Mouse (Mus musculus): ENCODE data around the gene Kif3b.

The Kif3b gene

DNA sequence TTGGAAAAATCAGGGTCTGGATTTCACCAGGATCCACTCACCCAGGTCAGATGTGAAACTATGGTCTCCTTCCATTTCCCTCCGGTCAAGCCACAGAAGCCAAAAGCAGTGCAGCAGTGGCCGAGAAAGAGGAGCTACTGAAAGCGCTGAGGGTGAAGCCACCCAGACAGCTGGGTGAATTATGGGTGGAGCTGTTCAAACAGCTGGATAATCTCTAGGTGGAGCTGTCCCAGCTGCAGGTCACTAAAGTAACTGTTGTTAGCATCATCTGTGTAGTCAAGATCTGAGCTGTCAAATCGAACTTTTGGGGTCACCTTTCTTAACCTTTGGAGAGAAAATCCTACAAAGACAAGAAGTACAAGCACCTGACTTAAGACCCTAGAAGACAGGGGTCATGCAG lies 7.2 kb downstream of the Kif3b start:
- DNase-seq (ENCODE audit: low spot score in 2 of 2): peak in 1 of 2 experiments; percentile 14

DNA sequence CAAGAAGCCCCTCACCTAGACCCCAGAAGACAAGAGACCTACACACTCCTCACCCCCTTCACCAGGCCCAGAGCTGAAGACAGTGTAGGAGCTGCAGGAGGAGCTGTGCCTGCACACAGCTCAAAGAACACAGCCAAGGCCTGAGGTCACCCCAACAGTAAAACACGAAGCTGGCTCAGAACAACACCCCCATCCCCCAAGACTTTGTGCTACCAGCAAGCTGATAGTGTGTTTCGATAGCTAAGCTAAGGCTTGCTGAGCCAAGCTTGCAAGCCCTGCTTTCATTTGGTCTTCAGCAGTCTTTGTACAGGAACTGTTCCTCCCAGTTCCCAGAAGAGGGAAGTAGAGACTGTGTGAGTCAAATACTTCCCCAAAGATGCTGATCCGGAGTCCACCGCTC lies 7.7 kb downstream of the Kif3b start:
- peak; percentile 29 to 42 for DNase-seq (ENCODE audit: low spot score in 2 of 2)

DNA sequence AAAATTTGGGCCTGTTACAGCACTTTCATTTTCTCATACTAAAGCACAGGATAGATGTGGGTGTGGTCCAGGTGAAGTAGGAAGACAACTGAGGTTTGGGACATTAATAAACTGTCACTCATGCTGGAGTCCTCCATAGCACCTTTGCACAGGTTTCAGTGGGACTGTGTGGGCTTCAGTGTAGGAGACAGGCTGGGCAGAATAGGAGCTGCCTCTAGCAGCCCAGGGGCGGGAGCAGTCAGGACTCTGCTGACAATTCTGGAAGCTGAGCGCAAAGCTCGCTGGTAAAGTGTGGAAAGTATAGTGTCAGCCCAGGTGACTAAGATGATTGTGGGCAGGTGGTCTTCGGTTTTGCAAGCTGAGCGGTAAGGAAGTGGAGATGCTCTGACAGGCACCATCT lies 9.9 kb downstream of the Kif3b start:
- DNase-seq (ENCODE audit: low spot score in 2 of 2): no peak

DNA sequence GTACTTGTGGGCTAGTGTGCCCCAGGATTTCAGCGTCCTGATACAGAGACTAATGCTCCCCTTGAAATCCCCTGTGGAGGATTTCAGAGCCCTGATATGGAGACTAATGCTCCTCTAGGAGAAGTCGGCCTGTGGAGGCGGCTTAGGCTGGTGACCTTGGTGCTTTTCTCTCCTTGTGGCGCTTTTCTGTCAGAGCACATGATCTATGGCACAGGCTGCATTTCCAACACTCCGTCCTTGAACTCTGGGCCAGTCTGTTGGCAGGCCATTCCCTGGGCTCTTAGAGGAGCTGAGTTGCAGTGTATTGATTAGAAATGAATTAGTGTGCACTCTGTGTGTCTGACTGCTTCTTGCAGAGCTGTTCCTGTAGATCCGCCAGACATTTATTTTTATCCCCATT lies 14.0 kb downstream of the Kif3b start:
- DNase-seq (ENCODE audit: low spot score in 2 of 2): peak in 1 of 2 experiments; percentile 26

DNA sequence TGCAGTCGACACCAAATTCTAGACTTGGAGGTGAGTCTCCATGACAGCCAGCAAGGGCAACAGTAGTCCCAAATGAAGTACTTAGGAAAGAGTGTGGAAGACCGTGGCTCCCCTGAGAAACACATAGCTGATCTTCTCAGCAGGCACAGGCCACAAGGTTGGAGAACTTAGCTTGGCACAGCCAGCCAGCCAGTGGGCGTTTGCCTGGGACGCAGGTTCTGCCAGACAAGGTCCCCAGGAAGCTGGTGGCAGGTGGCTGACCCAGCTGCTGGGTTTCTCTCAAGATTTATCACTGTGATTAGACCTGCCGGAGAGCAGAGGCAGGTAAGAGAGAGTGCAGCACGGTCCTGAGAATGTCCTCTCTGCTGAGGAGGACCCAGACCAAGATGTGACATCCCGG lies 17.4 kb downstream of the Kif3b start:
- no peak for DNase-seq (ENCODE audit: low spot score in 2 of 2)

DNA sequence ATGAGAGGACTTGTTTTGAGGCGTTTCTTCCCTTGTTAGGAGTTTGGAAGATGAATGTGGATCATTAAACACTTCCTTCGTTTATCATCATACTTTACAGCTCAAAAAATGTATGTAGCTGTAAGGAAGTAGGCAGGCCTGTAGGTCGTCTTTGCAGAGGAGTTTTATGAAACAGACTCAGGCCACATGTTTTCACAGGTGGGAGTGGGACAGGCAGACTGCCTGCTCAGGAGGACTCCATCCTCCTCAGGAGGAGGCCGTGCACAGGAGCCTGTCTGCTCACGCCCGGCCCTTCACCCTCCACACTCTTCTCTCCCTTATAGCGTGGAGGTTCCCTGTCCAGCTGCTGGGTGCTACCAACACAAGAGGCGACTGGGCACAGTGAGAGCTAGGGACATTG lies 17.9 kb downstream of the Kif3b start:
- no peak for DNase-seq (ENCODE audit: low spot score in 2 of 2)

DNA sequence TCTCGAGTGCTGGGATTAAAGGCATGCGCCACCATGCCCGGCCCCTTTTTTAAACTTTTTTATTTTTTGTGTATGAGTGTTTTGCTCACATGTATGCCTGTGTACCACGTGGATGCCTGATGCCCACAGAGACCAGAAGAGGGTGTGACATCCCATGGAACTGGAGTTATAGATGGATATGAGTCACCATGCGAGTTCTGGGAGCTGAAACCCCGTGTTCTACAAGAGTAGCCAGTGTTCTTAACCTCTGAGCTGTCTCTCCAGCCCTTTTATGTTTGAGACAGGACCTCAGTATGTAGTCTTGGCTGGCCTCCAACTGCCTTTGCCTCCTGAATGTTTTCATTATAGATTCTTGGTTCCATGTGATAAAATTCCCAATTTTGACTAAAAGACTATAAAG lies 19.0 kb downstream of the Kif3b start:
- no peak for DNase-seq (ENCODE audit: low spot score in 2 of 2)

DNA sequence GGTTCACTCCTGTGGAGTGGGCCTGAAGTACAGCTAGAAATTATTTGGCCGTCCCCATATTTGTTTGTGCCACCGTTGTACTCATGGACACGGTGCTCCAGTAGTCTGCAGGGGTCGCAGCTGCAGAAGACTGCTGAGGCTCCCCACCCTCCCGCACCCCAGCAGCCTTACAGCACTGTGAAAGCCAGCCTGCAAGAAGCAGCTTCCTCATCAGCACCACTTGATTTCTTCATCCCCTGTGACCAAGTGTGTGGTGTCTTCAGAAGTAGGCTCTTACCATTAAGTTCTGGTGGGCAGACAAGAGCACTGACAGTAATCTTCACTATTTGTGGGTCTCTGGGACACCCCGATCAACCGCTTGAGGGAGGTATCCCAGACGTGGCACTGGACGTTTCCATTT lies 21.7 kb downstream of the Kif3b start:
- DNase-seq (ENCODE audit: low spot score in 2 of 2): no peak

DNA sequence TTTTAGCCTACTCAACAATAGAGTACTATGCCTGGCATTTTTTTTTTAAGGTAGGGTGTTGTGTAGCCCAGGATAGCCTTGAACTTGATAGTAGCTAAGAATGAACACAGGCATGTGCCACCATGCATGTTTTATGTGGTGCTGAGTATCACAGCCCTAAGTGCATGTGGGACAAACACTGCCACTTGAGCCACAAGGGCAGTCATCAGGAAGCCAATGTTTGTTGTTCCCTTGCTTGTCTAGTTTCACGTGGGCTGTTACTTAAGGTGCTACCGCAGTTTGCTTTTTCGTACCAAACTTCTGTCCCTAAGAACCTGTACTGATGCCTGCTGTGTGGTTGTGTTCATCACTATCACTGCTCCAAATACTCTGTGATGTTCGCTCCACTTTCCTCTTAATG lies 27.2 kb downstream of the Kif3b start:
- no peak for DNase-seq (ENCODE audit: low spot score in 2 of 2)

DNA sequence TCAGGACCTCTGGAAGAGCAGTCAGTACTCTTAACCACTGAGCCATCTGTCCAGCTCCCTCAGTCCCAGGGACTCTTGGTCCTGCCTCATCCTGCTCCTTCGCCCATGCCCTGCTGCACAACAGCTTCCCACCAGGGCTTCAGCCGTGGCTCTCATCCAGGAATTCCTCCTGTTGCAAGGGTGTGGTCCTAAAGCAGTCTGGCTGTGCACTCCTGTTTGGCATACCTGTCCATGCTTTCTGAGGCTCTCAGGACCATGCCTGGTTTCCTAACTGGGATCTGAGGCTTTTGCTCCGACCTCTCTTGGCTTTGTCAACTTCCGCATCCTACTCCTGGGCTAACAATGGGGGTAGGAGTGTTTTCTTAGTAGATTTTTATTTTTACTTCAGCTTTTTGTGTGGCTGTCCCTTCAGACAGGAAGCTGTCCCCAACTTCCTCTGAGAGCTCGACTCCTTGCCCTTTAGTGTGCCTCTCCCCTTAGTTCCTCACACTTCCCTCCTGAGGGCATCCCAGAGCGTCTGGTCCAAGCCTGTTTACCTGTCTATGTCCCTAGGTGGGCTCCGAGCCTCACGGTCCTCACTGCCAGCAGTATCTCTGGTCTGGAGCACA lies 27.9 kb downstream of the Kif3b start:
- DNase-seq (ENCODE audit: low spot score in 2 of 2): peak; percentile 6 to 44

DNA sequence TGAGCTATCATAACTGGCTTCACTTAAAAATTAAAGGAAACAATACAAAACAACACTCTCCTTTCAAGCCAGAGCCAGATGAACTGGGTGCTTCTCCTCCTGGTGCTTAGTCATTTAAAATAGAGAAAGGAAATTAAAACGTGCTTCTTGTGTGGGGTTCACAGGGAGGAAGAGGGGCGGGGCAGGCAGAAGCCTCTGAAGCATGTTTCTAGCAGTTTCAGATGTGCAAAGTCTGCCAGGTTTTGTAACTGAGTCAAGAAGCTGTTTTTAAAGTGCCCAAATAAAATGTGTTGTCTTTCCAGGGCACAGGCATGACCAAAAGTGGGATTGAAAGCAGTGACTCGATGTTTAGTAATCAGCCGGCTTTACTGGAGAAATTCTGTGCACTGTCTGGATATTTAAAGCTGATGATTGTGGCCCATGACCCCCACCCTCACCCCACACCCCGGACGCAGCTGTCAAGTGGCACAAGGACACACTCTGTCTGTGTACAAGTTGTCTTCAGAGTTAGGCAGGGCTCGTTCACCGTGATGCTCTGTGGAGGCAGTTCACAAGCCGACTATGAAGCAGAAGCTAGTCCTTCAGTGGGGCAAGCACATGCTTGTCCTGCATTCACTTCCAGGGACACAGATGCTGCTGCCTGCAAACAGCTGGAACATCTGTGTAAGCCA lies 34.6 kb downstream of the Kif3b start:
- DNase-seq (ENCODE audit: low spot score in 2 of 2): no peak

DNA sequence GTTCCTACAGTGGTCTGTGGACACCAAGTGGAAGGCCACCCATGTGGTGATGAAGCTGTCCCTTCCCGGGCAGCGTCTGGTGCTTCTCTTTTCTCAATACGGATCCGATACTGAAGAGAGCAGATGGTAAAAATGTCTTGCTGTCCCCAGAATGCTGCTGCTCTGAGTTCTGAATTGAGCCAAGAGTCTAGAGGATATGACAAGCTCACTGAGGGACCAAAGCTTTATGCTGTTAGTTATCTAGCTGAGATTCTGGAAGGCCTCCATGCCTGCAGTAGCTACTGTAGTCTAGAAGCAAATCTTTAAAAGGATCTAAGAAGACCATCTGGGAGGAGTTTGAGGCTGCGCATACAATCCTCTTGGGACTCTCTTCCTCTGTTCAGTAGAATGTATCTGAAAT lies 41.1 kb downstream of the Kif3b start:
- no peak for DNase-seq (ENCODE audit: low spot score in 2 of 2)

DNA sequence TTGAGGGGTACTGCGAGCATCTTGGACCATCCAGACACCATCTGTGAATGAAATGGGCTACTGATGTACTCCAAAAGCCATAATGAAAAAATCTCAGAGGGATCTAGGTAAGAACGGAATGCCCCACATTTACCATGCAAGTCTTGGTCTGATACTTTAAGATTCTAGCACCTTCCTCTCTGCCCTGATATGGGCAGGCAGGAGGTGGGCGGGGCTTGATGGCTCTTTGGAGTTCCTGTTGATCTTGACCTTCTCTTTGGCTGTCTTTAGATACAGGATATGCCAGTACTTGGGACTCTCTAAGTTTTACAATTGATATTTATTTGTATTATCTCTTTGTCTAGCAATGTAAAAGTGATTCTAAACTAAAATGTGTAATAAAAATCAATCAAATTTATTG lies 41.8 kb downstream of the Kif3b start:
- DNase-seq (ENCODE audit: low spot score in 2 of 2): no peak

DNA sequence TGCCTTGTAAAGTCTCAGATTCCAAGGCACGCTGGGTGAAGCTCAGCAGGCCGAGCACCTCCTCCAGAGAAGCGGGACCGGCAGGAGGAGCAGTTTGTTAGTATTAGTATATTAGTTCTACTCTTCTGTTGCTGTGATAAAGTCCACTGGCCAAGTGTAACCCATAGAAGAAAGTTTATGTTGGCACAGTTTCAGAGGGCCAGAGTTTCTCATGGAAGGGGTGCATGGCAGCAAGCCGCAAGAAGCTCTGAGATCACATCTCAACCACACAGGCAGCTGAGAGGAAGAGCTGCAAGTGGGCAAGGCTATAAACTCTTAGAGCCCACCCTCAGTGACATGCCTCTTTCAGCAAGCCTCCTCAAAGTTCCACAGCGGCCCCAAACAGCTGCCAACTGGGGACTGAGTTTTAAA lies 42.6 kb downstream of the Kif3b start:
- DNase-seq (ENCODE audit: low spot score in 2 of 2): peak in 1 of 2 experiments; percentile 9

DNA sequence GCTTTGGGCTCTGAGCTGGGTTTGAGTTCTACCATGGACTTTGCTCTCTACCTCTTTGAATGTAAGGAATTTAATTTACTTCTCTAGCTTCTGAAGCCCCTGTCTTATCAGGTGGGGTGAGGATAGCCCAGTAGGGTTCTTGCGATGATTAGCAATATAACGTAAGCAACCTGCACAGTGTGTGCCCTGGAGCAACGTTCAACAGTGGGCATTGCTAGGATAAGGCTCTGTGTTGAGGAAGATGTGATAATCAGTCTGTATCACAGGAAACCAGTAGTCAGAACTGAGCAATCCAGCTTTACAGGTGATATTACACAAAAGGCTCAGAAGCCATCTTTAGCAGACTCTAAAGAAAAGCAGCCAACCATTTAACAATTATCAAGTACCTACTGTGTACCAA lies 43.1 kb downstream of the Kif3b start:
- DNase-seq (ENCODE audit: low spot score in 2 of 2): no peak

DNA sequence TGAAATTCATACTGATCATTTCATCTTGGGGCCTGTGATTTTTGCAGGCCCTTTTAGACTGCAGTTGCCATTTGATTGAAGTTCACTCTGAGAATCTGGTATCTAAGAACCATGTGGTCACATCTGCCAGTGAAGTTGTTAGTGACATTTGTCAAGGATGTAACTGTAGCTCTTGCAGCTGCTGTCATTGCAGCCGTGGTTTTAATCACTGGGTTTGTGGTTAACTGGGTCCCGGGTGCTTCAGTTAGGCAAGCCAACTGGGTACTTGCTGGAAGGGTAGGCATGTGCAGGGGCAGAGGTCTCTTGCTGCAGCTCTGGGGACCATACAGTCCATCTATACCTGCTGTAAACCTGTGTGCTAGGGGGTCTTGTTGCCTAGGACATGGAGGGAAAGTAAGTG lies 44.9 kb downstream of the Kif3b start:
- no peak for DNase-seq (ENCODE audit: low spot score in 2 of 2)

DNA sequence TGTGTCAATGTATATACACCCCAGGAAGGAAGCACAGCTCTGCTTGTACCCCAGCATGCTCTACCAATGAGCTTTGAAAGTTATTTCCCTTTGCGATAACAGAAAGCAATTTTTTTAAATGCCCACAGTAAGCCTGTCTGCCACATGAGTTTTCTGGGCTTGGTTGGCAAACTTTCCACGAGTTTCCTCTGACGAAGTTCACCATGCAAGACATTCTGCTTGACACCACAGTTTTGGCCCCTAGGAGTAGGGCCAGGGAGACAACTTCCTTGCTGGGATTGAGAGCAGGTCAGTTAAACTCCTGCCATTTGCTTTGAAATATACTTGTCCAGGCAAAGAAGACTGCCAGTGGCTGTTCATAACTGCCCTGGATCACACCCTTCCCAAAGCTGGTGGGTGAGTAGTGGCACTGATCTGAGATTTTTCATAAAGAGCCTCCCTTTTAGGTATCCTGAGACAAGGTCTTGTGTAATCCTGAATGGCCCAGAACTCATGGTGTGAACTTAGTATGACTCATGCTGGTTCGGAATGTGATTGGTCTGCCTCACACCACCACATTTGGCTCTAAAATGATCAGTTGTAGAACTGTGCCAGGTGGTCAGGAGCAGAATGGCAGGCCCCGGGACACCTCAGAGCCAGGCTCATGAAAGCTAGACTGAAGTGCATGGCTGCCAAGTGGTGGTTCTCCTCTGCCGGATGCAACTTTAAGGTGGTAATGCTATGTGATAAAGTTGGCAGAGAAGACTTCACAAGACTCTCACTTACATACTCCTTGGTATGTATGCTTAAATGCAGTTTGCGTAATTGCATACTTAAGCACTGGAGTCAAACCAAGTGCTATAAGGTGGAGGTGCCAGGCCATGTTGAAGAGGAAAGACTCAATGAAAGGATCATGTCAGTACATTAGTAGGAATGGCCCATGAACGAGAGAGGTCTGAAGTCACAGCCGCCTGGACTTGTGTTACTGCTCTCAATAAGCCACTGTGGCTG lies 47.4 kb downstream of the Kif3b start:
- no peak for DNase-seq (ENCODE audit: low spot score in 2 of 2)

DNA sequence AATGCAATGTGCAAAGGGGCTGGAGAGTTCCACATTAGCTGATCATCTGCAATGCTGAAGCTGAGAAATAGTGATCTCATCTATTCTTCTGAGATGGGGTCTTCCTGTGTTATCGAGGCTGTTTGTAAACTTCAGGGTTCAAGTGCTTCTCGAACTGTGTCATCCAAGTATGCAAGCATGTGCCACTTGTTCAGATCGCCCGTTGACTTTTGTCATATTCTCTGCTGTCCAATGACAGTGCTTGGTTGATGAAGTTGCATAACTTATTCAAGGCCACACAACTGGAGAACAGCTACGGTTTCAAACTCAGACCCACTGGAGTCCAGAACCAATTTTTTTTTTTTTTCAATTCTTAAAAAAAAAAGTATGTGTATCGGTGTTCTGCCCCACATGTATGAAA lies 51.0 kb downstream of the Kif3b start:
- no peak for DNase-seq (ENCODE audit: low spot score in 2 of 2)

DNA sequence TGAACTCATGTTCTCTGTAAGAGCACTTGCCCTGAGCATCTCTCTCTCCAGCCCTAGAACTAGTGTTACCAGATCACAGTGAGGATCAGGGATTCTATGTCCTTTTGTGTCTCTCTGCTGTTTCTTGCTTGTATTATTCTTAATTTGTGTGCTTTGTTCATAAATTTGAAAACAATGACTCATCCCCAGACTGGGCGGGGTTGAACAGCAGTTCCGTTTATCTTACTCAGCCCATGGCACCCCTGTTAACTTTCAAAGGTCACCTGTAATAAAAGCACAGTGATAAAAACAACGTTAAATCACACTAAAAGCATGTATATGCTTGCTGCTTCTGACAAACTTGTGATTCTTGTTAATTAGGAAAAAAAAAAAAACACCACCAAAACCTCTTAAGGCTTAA lies 51.4 kb downstream of the Kif3b start:
- DNase-seq (ENCODE audit: low spot score in 2 of 2): no peak

DNA sequence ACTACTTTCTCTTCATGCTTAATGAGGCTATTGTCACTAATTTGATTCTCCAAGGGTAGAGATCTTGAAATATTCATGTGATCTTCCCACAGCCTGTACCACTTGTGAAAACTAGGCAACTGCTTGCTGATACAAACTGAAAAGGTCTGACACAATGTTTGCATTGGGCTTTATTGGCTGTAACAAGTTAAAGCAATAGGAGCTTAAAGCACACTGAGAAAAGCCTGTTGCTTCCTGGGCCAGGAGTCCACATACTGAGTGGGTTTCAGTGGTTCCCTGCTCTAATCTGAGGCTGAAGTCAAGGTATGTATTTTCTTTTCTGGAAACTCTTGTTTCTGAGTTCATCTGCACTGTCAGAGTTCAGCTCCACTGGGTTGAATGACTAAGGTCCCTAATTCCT lies 52.0 kb downstream of the Kif3b start:
- DNase-seq (ENCODE audit: low spot score in 2 of 2): no peak

DNA sequence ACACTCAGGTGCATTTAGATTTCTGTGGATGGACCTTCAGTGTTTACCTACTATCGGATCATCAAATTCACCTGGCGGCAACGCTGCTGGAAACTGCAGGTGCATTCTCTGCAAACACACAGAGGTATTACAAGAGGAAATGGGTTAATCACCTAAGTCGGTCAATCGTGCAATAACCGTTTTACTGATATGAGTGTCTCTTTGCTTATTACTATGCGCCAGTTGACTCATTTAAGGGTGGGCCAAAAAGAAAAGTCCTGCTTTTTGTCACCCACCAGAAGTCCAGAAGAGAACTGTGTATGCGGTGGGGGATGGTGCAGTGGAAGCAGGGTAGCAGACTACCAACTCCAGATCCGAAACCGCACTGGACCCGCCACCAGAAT lies 53.8 kb downstream of the Kif3b start:
- DNase-seq (ENCODE audit: low spot score in 2 of 2): no peak

DNA sequence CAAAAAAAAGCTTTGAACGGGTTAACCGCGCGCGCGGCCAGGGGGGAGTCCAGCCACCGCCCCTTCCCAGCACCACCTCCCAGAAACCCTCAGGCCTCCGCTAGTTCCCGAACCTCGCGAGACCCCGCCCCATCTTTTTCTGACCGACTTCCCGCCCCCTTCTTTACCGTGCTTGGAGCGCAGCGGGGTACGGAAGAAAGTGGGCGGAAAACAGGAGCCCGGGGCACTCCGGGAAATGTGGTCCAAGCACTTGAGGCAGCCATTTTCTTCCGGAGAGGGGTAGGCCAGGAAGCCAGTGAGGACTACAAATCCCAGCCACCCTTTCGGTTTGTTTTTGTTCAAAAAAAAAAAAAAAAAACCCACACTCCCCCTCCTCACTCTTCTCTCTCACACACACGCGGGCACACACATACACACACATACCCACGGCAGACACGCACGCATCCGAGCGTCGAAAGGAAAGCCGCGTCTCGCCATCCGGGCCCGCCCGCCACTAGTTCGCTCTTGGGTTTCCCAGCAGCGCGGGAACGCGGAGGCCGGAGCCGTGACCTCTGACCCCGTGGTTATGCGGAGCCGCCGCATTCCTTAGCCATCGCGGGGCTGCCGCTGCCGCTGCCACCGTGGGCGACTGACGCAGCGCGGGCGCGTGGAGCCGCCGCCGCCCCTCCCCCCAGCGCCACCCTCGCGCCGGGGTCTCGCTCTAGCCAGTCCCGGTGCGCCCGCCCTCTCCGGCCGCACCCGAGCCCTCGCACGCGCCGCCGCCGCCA lies 54.4 kb downstream of the Kif3b start, which contains the start of gene Asxl1:
TSS of gene Asxl1 (plus strand) at position 376 of the 767 bp plus-strand sequence.
- DNase-seq (ENCODE audit: low spot score in 2 of 2): peak; percentile 97 to 98
